Mouse (Mus musculus): ENCODE data around the gene Fcrl6. TPM values are rescaled to one million over a fixed set of nuclear protein-coding genes. Genes with fewer than 3 reads are reported as not detected.

The Fcrl6 gene
- polyA plus RNA-seq, 1 experiment from 2014 or later, result 0.13 TPM

DNA sequence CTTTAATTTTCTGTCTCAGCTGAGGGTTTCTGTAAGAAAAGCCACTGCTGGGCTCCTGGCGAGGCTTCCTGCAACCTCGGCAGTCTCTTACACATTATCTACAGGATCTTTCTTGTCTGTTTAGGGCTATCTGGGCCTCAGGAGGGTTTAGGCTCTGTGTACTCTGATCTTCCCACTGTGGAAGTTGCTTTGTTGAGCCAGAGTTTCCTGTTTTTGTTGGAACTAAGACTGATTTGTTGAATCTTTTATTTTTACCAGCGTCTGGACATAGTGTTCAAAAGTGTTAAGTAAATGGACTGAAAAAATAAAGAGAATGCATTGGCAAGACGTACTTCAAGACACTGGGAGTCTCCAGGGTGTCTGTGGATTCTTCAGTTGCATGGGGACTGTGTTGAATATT, 32.9 kb upstream of the Fcrl6 start:
- WGBS, result 47% methylated on average over 4 of the region's 4 CpGs
- H3K36me3 ChIP-seq (ENCODE audit: control insufficient read depth, insufficient read depth, low read length), result no peaks in the 10 kb centered on the region
- H3K4me1 ChIP-seq (ENCODE audit: control insufficient read depth, insufficient read depth, low read length), result no peaks in the 10 kb centered on the region; the same call in none of the 2 replicates
- no peak overlapping the region for H3K27ac ChIP-seq (replicated peaks; ENCODE audit: low read depth, low read length)
- no peak overlapping the region for H3K9ac ChIP-seq (ENCODE audit: low read depth, low read length)
- H3K4me2 ChIP-seq (ENCODE audit: low read depth, low read length), result no peak overlapping the region
- no peak for DNase-seq (ENCODE audit: low spot score)
- ATAC-seq (ENCODE audit: low read depth), result no peak
- no peak overlapping the region for H3K4me3 ChIP-seq (ENCODE audit: low read depth, low read length)
- H3K9me3 ChIP-seq (ENCODE audit: control insufficient read depth, low read length), result no peaks in the 10 kb centered on the region
- H3K27me3 ChIP-seq (replicated peaks; ENCODE audit: control insufficient read depth, insufficient read depth, low read length), result no peaks in the 10 kb centered on the region

DNA sequence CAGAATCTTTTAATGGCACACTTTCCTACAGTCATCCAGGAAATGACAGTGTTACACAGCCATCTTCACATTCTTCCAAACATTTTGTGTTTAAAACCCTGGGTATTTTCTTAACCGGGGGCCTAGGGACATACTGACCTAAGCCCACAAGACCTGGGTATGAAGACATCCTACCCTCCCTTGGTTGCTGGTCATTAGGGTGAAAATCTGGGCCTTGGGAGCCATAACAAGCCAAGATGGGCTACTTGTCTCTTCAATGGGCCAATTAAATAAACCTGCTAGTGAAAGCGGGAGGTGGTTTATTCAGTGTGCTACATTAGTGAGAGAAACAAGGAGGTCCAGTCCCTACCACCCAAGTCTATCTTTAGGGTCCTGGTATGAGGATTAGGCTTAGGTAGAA, 31.8 kb upstream of the Fcrl6 start:
- no peaks in the 10 kb centered on the region for H3K36me3 ChIP-seq (ENCODE audit: control insufficient read depth, insufficient read depth, low read length)
- ATAC-seq (ENCODE audit: low read depth) (no peak), DNase-seq (ENCODE audit: low spot score) (no peak)
- H3K9ac ChIP-seq (ENCODE audit: low read depth, low read length), result no peak overlapping the region
- H3K27ac ChIP-seq (replicated peaks; ENCODE audit: low read depth, low read length), result no peak overlapping the region
- H3K4me2 ChIP-seq (ENCODE audit: low read depth, low read length), result no peak overlapping the region
- no peaks in the 10 kb centered on the region for H3K9me3 ChIP-seq (ENCODE audit: control insufficient read depth, low read length)
- no peaks in the 10 kb centered on the region; the same call in none of the 2 replicates for H3K4me1 ChIP-seq (ENCODE audit: control insufficient read depth, insufficient read depth, low read length)
- 91% methylated on average over 2 of the region's 2 CpGs for WGBS
- no peaks in the 10 kb centered on the region for H3K27me3 ChIP-seq (replicated peaks; ENCODE audit: control insufficient read depth, insufficient read depth, low read length)
- no peak overlapping the region for H3K4me3 ChIP-seq (ENCODE audit: low read depth, low read length)

DNA sequence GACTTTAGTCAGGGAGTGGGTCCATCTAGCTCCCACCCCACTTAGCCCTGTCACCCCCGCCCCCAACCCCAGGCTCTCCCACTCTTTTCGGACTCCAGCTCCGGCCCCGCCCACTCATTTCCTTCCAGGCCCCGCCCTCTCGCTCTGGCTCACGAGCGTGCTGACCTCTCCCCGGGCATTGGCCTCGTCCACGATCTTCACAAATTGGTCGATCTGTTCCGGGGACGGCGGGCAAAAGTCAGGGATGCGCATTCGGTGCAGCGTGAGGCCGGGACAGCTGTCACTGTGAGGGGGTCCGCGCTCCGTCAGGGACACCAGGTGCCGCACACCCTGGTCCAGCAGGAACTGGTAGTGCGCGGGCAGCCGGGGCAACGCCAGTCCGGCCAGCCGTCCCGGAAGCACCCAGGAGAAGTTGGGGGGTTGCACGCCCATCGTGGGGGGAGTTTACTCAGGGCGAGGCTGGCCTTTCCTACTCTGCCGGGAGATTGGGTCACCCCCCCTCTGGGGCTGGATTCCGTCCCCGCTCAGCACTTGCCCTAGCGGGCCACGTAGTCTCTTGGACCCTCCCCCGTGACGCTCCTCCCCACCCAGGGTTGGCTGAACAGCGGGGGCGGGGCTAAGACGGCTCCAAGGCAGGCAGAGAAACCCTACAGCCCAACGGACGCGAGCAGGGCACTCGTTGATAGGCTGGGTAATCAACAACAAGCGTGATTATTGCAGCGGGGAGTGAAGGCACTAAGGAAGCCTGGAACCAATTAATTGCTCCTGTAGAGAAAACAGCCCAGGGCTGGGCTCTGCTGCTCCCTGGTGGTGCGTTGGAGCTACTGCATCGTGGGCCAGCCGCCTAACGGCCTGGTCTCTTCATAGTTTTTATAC, 30.3 kb upstream of the Fcrl6 start, which contains the start of gene Dusp23:
Gene Dusp23 (minus strand): TSS at position 512 of the 876 bp plus-strand sequence.
- under 1% methylated on average over 39 of the region's 53 CpGs for WGBS

DNA sequence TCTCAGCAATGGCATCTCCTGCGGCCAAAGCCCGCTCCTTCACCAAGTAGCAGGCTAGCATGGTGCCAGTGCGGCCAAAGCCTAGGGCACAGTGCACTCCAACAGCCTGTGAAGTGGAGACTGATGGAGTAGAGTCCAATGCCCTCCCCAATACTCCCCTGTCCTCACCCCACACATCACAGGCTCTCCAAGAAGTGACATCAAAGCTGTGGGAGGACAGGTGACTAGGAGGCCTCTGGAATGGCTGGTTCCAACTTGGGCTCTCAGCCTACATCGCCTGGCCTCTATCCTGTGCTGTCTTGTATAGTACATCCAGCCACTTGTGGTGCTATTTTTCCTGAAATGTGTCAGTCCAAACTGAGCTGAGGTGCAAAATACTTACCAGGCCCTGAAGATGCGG, 29.4 kb upstream of the Fcrl6 start:
- Histone ChIP-seq H3K9ac (ENCODE audit: low read depth, low read length) (no peak overlapping the region), H3K4me1 (ENCODE audit: control insufficient read depth, insufficient read depth, low read length) (no peaks in the 10 kb centered on the region; the same call in 1 of the 2 replicates), H3K27ac (replicated peaks; ENCODE audit: low read depth, low read length) (no peak overlapping the region), H3K36me3 (ENCODE audit: control insufficient read depth, insufficient read depth, low read length) (no peaks in the 10 kb centered on the region), H3K4me3 (ENCODE audit: low read depth, low read length) (no peak overlapping the region), H3K27me3 (replicated peaks; ENCODE audit: control insufficient read depth, insufficient read depth, low read length) (no peaks in the 10 kb centered on the region), H3K4me2 (ENCODE audit: low read depth, low read length) (peak overlapping the region; percentile 82), H3K9me3 (ENCODE audit: control insufficient read depth, low read length) (no peaks in the 10 kb centered on the region)
- DNase-seq (ENCODE audit: low spot score) (no peak), ATAC-seq (ENCODE audit: low read depth) (no peak)
- 80% methylated on average over 4 of the region's 5 CpGs for WGBS

More for the DNA sequence above, 30.3 kb upstream of the Fcrl6 start, which contains the start of gene Dusp23:
- Histone ChIP-seq H3K27ac (replicated peaks; ENCODE audit: low read depth, low read length) (peak within 1 kb of the TSS; percentile 86), H3K4me2 (ENCODE audit: low read depth, low read length) (peak within 1 kb of the TSS; percentile 82), H3K9me3 (ENCODE audit: control insufficient read depth, low read length) (no peaks in the 10 kb centered on the region), H3K4me3 (ENCODE audit: low read depth, low read length) (peak within 1 kb of the TSS; percentile 77), H3K4me1 (ENCODE audit: control insufficient read depth, insufficient read depth, low read length) (no peaks in the 10 kb centered on the region; the same call in 1 of the 2 replicates), H3K9ac (ENCODE audit: low read depth, low read length) (peak within 1 kb of the TSS; percentile 83), H3K27me3 (replicated peaks; ENCODE audit: control insufficient read depth, insufficient read depth, low read length) (no peaks in the 10 kb centered on the region), H3K36me3 (ENCODE audit: control insufficient read depth, insufficient read depth, low read length) (no peaks in the 10 kb centered on the region)
- ATAC-seq (ENCODE audit: low read depth) (peak; percentile 99), DNase-seq (ENCODE audit: low spot score) (peak; percentile 98)

DNA sequence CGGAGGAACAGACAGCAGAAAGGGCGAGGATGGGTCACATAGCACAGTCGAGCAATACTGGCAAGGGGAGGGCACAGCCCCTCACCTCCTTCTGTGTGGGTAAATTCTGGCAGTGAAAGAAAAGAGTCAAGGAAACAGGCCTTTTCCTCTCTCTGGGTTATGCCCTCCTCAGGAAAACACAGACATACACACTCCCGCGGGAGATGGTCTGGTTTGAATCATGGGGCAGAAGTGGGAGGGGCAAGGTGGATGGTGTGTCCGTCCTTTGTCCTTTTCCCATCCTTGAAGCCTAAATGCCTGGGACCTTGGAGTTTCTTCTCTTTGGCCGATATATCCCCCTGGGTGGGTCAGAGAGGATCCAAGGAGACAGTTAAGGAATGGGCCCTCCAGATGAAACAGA, 27.5 kb upstream of the Fcrl6 start:
- no peak overlapping the region for H3K4me2 ChIP-seq (ENCODE audit: low read depth, low read length)
- no peaks in the 10 kb centered on the region; the same call in 1 of the 2 replicates for H3K4me1 ChIP-seq (ENCODE audit: control insufficient read depth, insufficient read depth, low read length)
- H3K27me3 ChIP-seq (replicated peaks; ENCODE audit: control insufficient read depth, insufficient read depth, low read length), result no peaks in the 10 kb centered on the region
- H3K9ac ChIP-seq (ENCODE audit: low read depth, low read length), result no peak overlapping the region
- H3K36me3 ChIP-seq (ENCODE audit: control insufficient read depth, insufficient read depth, low read length), result no peaks in the 10 kb centered on the region
- ATAC-seq (ENCODE audit: low read depth), result no peak
- H3K4me3 ChIP-seq (ENCODE audit: low read depth, low read length), result no peak overlapping the region
- H3K9me3 ChIP-seq (ENCODE audit: control insufficient read depth, low read length), result no peaks in the 10 kb centered on the region
- DNase-seq (ENCODE audit: low spot score), result peak; percentile 30
- 30% methylated on average over 7 of the region's 7 CpGs for WGBS
- no peak overlapping the region; the same call in 1 of the 2 replicates for H3K27ac ChIP-seq (replicated peaks; ENCODE audit: low read depth, low read length)

DNA sequence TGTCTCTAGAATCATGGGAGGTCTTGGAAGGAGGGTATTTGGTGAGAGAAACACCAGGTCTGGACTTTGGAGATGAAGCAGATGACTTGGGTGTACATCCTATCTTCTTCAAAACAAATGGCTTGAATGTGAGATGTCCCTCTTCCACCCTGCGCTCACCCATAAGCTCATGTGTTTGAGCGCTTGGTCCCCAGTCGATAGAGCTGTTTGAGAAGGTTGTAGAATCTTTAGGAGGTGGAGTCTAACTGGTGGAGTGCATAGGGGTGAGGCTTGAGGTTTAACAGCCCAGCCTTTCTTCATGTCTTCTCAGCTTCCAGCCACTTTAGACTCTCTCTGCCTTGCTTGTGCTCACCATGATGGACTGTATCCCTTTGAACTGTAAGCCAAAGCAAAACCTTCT, 24.0 kb upstream of the Fcrl6 start:
- Histone ChIP-seq H3K27me3 (replicated peaks; ENCODE audit: control insufficient read depth, insufficient read depth, low read length) (no peaks in the 10 kb centered on the region), H3K27ac (replicated peaks; ENCODE audit: low read depth, low read length) (no peak overlapping the region), H3K9ac (ENCODE audit: low read depth, low read length) (no peak overlapping the region), H3K9me3 (ENCODE audit: control insufficient read depth, low read length) (no peaks in the 10 kb centered on the region), H3K4me2 (ENCODE audit: low read depth, low read length) (no peak overlapping the region), H3K4me1 (ENCODE audit: control insufficient read depth, insufficient read depth, low read length) (no peaks in the 10 kb centered on the region; the same call in 1 of the 2 replicates), H3K4me3 (ENCODE audit: low read depth, low read length) (no peak overlapping the region), H3K36me3 (ENCODE audit: control insufficient read depth, insufficient read depth, low read length) (no peaks in the 10 kb centered on the region)
- no peak for ATAC-seq (ENCODE audit: low read depth)
- WGBS, result 95% methylated on average over 3 of the region's 3 CpGs
- no peak for DNase-seq (ENCODE audit: low spot score)

DNA sequence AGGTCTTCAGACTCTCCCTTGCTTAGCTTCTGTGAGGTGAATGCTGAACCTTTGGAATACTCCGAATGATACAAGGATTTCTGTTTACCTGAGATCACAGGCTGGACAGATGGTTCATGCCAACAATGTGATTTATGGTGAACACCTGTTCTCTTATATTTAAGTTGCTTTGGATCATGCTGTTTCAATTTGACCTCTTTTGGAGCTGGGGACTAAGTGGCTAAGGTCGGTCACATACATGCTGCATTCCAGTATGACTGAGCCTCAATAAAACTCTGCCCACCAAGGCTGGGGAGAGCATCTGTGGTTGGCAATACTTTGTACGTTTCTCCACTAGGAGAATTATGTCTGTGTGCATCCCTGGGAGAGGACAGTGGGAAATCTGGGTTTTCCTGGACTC, 21.7 kb upstream of the Fcrl6 start:
- no peak overlapping the region for H3K9ac ChIP-seq (ENCODE audit: low read depth, low read length)
- no peak overlapping the region for H3K27ac ChIP-seq (replicated peaks; ENCODE audit: low read depth, low read length)
- ATAC-seq (ENCODE audit: low read depth), result no peak
- H3K4me1 ChIP-seq (ENCODE audit: control insufficient read depth, insufficient read depth, low read length), result no peaks in the 10 kb centered on the region
- WGBS, result 77% methylated on average over 3 of the region's 3 CpGs
- no peak overlapping the region for H3K4me3 ChIP-seq (ENCODE audit: low read depth, low read length)
- no peak for DNase-seq (ENCODE audit: low spot score)
- no peak overlapping the region for H3K4me2 ChIP-seq (ENCODE audit: low read depth, low read length)
- H3K36me3 ChIP-seq (ENCODE audit: control insufficient read depth, insufficient read depth, low read length), result no peaks in the 10 kb centered on the region
- no peaks in the 10 kb centered on the region for H3K27me3 ChIP-seq (replicated peaks; ENCODE audit: control insufficient read depth, insufficient read depth, low read length)
- no peaks in the 10 kb centered on the region for H3K9me3 ChIP-seq (ENCODE audit: control insufficient read depth, low read length)

DNA sequence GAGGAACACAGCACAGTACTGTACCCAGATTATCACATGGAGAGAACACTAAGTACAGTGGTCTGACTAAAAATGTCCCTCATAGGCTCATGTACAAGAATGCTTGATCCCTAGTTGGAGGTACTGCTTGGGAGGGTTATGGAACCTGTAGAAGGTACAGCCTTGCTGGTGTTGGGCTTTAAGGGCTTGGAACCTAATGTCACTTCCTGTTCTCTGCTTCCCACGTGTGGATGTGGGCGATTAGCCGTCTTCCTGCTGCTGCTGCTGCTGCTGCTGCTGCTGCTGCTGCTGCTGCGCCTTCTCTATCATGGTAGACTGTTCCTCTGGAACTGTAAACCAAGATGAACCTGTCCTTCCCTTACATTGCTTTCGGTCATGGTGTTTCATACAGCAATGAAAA, 21.2 kb upstream of the Fcrl6 start:
- Histone ChIP-seq H3K36me3 (ENCODE audit: control insufficient read depth, insufficient read depth, low read length) (no peaks in the 10 kb centered on the region), H3K27me3 (replicated peaks; ENCODE audit: control insufficient read depth, insufficient read depth, low read length) (no peaks in the 10 kb centered on the region), H3K4me3 (ENCODE audit: low read depth, low read length) (no peak overlapping the region), H3K27ac (replicated peaks; ENCODE audit: low read depth, low read length) (no peak overlapping the region), H3K4me1 (ENCODE audit: control insufficient read depth, insufficient read depth, low read length) (no peaks in the 10 kb centered on the region), H3K9me3 (ENCODE audit: control insufficient read depth, low read length) (no peaks in the 10 kb centered on the region), H3K9ac (ENCODE audit: low read depth, low read length) (no peak overlapping the region), H3K4me2 (ENCODE audit: low read depth, low read length) (no peak overlapping the region)
- WGBS, result 66% methylated on average over 5 of the region's 5 CpGs
- no peak for DNase-seq (ENCODE audit: low spot score)
- no peak for ATAC-seq (ENCODE audit: low read depth)

DNA sequence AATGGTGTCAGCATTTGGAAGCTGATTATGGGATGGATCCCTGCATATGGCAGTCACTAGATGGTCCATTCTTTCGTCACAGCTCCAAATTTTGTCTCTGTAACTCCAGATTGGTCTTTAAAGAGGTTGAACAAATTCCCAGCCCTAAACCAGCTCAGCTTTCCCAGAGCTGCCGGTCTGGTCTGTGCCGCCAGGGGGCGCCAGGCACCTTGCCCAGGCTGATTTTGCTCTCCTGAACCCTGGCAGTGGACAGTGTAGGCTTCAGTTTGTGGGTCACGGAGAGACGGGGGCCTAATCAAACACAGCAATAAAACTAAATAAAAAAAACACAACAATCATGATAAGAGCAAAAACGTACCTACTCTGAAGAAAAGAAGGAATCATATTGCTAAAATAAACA, 16.9 kb upstream of the Fcrl6 start:
- no peak overlapping the region for H3K9ac ChIP-seq (ENCODE audit: low read depth, low read length)
- no peaks in the 10 kb centered on the region for H3K36me3 ChIP-seq (ENCODE audit: control insufficient read depth, insufficient read depth, low read length)
- H3K4me3 ChIP-seq (ENCODE audit: low read depth, low read length), result no peak overlapping the region
- WGBS, result 28% methylated on average over 7 of the region's 7 CpGs
- peak; percentile 22 for DNase-seq (ENCODE audit: low spot score)
- ATAC-seq (ENCODE audit: low read depth), result no peak
- no peak overlapping the region for H3K4me2 ChIP-seq (ENCODE audit: low read depth, low read length)
- H3K27me3 ChIP-seq (replicated peaks; ENCODE audit: control insufficient read depth, insufficient read depth, low read length), result no peaks in the 10 kb centered on the region
- H3K4me1 ChIP-seq (ENCODE audit: control insufficient read depth, insufficient read depth, low read length), result peaks cover 12% of the 10 kb centered on the region
- H3K9me3 ChIP-seq (ENCODE audit: control insufficient read depth, low read length), result no peaks in the 10 kb centered on the region
- H3K27ac ChIP-seq (replicated peaks; ENCODE audit: low read depth, low read length), result no peak overlapping the region

Measured in embryonic facial prominence, embryonic 14.5 days (tissue).